Mouse (Mus musculus) lung, embryonic 14.5 days (tissue): ENCODE results near the gene Gm49361. TPM values are rescaled to one million over a fixed set of nuclear protein-coding genes. Genes with fewer than 3 reads are reported as not detected.
"Not testable (repeated sequence)": the region's sequence is repeated elsewhere in the genome, so short reads cannot be mapped to it uniquely, and the experiment has no call there.

Experiments used
- ATAC-seq: fragments of 200-750 bp; cut with Nextera tagmentation; 2 replicates; pipeline ENCODE4 v1.8.0; 2017; ENCODE audit warnings: mild to moderate bottlenecking, moderate TSS enrichment, moderate library complexity; ENCODE audit not compliant: insufficient read depth
- DNase-seq: peaks from one replicate; pipeline ENCODE4 v3.0.0-alpha.2; 2015
- H3K27ac ChIP-seq: fragments of 300-500 bp; sonication (generic); 2 replicates; pipeline ENCODE4 v1.5.1; 2014; ENCODE audit warnings: low read depth, mild to moderate bottlenecking, moderate library complexity
- H3K27me3 ChIP-seq: fragments of 300-500 bp; sonication (generic); 2 replicates; pipeline ENCODE4 v1.6.1; 2014; ENCODE audit warnings: low read length, control low read depth; ENCODE audit not compliant: insufficient read depth
- H3K36me3 ChIP-seq: fragments of 300-500 bp; sonication (generic); 2 replicates; pipeline ENCODE4 v1.6.1; 2014; ENCODE audit warnings: control low read depth; ENCODE audit not compliant: insufficient read depth
- H3K4me1 ChIP-seq: fragments of 300-500 bp; sonication (generic); 2 replicates; pipeline ENCODE4 v1.6.1; 2014; ENCODE audit warnings: antibody characterized with exemption, control low read depth; ENCODE audit not compliant: insufficient read depth
- H3K4me2 ChIP-seq: fragments of 300-500 bp; sonication (generic); 2 replicates; pipeline ENCODE4 v1.6.1; 2014; ENCODE audit warnings: mild to moderate bottlenecking
- H3K4me3 ChIP-seq: fragments of 300-500 bp; sonication (generic); 2 replicates; pipeline ENCODE4 v1.5.1; 2014; ENCODE audit warnings: low read depth, low read length
- H3K9ac ChIP-seq: fragments of 300-500 bp; sonication (generic); 2 replicates; pipeline ENCODE4 v1.6.1; 2014
- H3K9me3 ChIP-seq: fragments of 300-500 bp; sonication (generic); 2 replicates; pipeline ENCODE4 v1.6.1; 2016; ENCODE audit warnings: low read depth, low read length, control low read depth
- CTCF ChIP-seq: IDR thresholded peaks from 2 replicates; pipeline ENCODE4 v1.5.1; 2016; ENCODE audit warnings: antibody characterized with exemption, low read depth
- WGBS: fragments of 180-500 bp; shearing (Covaris S2); extraction: QIAGEN DNeasy Blood & Tissue Kit; methylation state at CpG from one replicate; pipeline ENCODE4 v1.1.7; 2014; 5-methylcytosine and 5-hydroxymethylcytosine counted together
- polyA plus RNA-seq: library from polyadenylated mRNA; unstranded; fragments of >200 nt; fragmentation: Nextera tagmentation; extraction: Ambion mirVana; gene quantifications from 2 replicates; pipeline ENCODE4 v1.2.1, GENCODE M21; 2014

Gm49361 gene
- polyA plus RNA-seq, 1 experiment from 2014 or later = not detected

DNA sequence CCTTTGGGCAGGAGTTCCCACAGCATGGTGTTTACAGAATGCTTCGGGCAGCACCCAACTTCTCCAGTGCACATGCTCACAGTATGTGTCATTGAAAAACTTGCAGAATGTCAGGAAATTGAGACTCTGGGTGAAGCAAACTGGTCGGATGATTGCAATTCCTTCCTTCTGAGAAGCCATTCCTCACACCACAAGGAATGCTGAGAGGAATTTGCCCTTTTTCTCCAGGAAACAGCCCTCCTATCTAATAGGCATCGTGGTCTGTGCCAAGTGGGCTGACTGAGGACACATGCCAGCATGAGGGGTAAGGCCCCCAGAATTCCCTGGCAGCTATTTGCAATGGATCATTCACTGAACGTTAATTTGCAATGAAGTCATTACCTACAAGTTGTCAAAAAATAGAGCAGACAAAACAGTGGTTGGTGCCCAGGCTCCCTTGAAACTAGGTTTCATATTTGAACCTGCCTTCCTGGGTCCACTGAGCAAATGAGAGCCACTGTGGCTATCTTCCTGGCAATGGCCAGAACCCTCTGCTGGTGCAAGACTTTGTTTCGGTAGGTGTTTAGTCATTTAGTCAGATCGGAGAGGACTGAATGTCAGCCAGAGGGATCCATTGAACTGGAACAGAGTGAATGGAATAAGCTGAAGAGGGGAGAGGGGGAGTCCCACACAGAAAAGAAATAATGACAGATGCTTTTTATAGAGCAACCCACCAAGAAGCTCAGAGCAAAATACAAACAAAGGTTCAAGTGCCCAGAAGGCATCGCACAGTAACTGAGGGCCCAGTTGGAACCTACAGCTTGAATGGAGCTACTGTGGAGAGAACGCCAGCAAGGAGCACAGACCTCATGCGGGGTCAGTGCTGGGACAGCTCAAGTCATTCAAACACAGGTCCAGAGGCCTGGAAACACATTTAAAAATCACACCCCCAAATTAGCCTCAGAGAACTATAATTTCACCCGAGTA lies 14.8 kb upstream of the Gm49361 start:
- no peaks in the 10 kb centered on the region for H3K9me3 ChIP-seq
- no peak overlapping the region for H3K9ac ChIP-seq
- 58% methylated on average over 10 of the region's 10 CpGs for WGBS
- no peak overlapping the region for H3K4me3 ChIP-seq
- ATAC-seq (no peak), DNase-seq (peak; percentile 51)
- H3K27me3 ChIP-seq = no peaks in the 10 kb centered on the region
- no peak overlapping the region for H3K4me2 ChIP-seq
- TF ChIP-seq CTCF = no peak
- H3K27ac ChIP-seq = no peak overlapping the region; the same call in 1 of the 2 replicates
- no peaks in the 10 kb centered on the region for H3K36me3 ChIP-seq
- H3K4me1 ChIP-seq = no peaks in the 10 kb centered on the region

DNA sequence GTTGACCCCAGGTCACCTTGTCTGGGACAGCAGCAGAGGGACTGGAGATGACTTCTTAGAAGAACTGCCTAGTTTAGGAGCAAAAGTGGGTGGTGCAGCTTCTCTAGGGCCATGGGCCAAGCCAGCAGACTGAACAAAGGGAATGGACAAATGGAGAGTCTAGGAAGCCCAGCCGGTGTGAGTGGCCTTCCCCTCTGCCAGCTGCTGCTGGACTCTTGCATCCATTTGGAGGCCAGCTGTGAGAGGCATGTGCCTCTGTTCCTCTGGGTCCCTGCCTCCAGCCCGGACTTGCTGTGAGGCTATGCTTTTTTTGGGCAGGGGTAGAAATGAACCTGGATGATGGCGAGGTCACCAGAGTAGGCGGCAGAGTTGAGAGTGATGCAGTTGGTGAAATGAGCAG lies 12.3 kb upstream of the Gm49361 start, which contains the start of gene Lats2:
TSS of gene Lats2 (minus strand) at position 152 of the 400 bp plus-strand sequence.
- no peaks in the 10 kb centered on the region for H3K36me3 ChIP-seq
- no peak within 1 kb of the TSS for H3K27ac ChIP-seq
- no peaks in the 10 kb centered on the region for H3K9me3 ChIP-seq
- TF ChIP-seq CTCF = no peak
- no peak within 1 kb of the TSS for H3K4me3 ChIP-seq
- ATAC-seq (no peak), DNase-seq (no peak)
- peaks cover 3% of the 10 kb centered on the region; the same call in 1 of the 2 replicates for H3K4me1 ChIP-seq
- H3K4me2 ChIP-seq = no peak within 1 kb of the TSS
- no peaks in the 10 kb centered on the region for H3K27me3 ChIP-seq
- 68% methylated on average over 4 of the region's 4 CpGs for WGBS
- H3K9ac ChIP-seq = no peak within 1 kb of the TSS

DNA sequence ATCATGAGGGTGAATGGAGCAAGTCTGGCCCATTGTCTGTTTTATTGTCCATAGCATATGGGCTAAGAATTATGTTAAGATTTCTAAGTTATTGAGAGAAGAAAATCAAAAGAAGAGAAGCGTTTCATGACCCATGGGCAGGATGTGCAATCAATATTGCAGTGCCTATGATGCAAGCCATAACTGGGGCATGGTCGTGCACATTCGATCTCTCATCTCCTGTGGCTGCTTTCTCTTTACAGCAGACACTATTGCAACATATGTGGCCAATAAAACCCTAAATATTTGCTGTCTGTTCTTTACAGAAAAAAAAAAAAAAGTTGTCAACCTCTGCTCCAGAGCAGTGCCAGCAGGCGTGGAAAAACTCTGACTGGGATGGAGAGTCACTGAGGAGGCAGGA lies 10.2 kb upstream of the Gm49361 start:
- Histone ChIP-seq H3K27ac (no peak overlapping the region), H3K4me1 (peaks cover 3% of the 10 kb centered on the region; the same call in 1 of the 2 replicates), H3K36me3 (no peaks in the 10 kb centered on the region), H3K9ac (no peak overlapping the region), H3K9me3 (no peaks in the 10 kb centered on the region), H3K4me3 (no peak overlapping the region), H3K27me3 (no peaks in the 10 kb centered on the region), H3K4me2 (no peak overlapping the region)
- no peak for TF ChIP-seq CTCF
- DNase-seq (no peak), ATAC-seq (no peak)
- WGBS = 81% methylated on average over 4 of the region's 4 CpGs

DNA sequence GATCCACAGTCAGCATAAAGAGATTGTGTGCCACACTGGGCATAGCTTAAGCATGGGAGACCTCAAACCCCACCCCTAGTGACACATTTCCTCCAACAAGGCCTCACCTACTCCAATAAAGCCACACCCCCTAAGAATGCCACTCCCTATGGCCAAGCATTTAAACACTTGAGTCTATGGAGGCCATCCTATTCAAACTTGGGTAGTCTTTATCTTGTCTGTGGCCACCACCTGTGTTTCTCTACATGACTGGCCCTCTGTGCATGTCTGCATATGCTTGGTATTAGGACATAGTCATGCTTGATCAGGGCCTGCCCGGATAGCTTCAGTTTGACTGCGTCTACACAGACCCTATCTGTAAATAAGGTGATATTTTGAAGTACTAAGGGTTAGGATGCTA lies 9.8 kb upstream of the Gm49361 start:
- Histone ChIP-seq H3K4me1 (peaks cover 3% of the 10 kb centered on the region; the same call in 1 of the 2 replicates), H3K4me2 (no peak overlapping the region), H3K9ac (no peak overlapping the region), H3K36me3 (no peaks in the 10 kb centered on the region), H3K27ac (no peak overlapping the region), H3K4me3 (no peak overlapping the region), H3K9me3 (no peaks in the 10 kb centered on the region), H3K27me3 (no peaks in the 10 kb centered on the region)
- TF ChIP-seq CTCF = no peak
- DNase-seq (no peak), ATAC-seq (no peak)
- 89% methylated on average over 2 of the region's 2 CpGs for WGBS

DNA sequence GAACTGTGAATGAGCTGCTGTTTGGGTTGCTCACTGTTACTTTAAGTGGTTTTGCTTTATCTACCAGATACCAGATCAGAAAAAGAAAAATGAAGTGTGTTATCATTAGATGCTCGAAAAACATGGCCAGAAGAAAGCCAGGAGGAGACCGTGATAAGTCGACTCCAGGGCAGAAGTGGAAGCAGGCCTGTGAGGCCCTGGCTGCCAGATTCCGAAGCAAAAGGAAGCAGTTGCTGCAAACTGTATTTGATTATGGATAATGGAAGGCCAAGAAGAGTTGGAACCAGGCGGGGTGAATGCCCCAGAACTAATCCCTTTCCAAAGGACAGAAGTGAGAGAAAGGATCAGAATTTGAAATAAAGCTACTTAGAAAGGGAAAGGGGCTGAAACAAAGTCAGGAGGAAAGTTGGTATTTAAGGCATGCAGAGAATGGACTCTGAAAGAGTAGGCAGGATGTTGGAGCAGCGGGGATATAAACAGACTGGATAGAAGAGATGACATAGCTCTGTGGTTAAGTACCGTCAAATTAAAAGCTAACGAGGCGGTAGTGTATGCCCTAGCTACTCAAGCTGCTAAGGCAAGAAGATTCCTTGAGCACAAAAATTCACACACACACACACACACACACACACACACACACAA lies 7.6 kb upstream of the Gm49361 start:
- ATAC-seq (peak; percentile 83), DNase-seq (peak; percentile 71)
- Histone ChIP-seq H3K4me3 (no peak overlapping the region), H3K36me3 (no peaks in the 10 kb centered on the region), H3K4me1 (peaks cover 3% of the 10 kb centered on the region; the same call in 1 of the 2 replicates), H3K9me3 (no peaks in the 10 kb centered on the region), H3K4me2 (peak overlapping the region; percentile 23), H3K27ac (peak overlapping the region; percentile 88), H3K9ac (peak overlapping the region; percentile 33; the same call in 1 of the 2 replicates), H3K27me3 (no peaks in the 10 kb centered on the region)
- WGBS = 6% methylated on average over 9 of the region's 9 CpGs
- TF ChIP-seq CTCF = no peak

DNA sequence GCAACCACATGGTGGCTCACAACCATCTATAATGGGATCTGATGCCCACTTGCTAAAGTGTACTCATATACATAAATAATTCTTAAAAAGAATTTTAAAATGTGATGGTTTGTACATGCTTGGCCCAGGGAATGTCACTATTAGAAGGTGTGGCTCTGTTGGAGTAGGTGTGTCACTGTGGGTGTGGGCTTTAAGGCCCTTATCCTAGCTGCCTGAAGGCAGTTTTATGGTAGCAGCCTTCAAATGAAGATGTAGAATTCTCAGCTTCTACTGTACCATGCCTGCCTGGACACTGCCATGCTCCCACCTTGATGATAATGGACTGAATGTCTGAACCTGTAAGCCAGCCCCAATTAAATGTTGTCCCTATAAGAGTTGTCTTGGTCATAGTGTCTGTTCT lies 5.1 kb upstream of the Gm49361 start:
- H3K4me3 ChIP-seq, ATAC-seq, H3K9ac ChIP-seq, H3K27me3 ChIP-seq, H3K27ac ChIP-seq, H3K9me3 ChIP-seq, H3K4me2 ChIP-seq, DNase-seq, H3K4me1 ChIP-seq, H3K36me3 ChIP-seq: not testable (repeated sequence)

DNA sequence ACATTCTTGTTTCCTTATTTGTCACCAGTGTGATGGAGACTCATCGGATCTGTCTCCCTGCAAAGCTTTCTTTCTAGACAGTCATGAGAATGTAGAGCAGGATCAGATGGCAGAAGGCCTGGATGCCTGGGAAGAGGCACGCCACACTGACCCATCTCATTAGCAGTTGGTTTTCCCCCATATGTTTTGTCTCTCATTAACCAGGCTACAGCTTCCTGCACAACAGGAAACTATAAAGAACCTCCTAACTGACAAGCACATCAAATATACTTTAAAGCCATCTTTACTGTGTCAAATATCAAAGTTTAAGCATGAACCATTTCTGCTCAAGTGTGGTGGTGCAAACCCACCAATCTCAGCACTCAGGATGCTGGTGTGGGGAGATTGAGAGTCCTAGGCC lies 3.6 kb upstream of the Gm49361 start:
- TF ChIP-seq CTCF = no peak
- H3K27me3 ChIP-seq = no peaks in the 10 kb centered on the region
- ATAC-seq (no peak), DNase-seq (no peak)
- H3K4me2 ChIP-seq = no peak overlapping the region
- no peak overlapping the region for H3K9ac ChIP-seq
- H3K9me3 ChIP-seq = no peaks in the 10 kb centered on the region
- H3K4me1 ChIP-seq = peaks cover 4% of the 10 kb centered on the region
- H3K36me3 ChIP-seq = no peaks in the 10 kb centered on the region
- 63% methylated on average over 2 of the region's 2 CpGs for WGBS
- H3K4me3 ChIP-seq = no peak overlapping the region
- H3K27ac ChIP-seq = no peak overlapping the region
